Mouse (Mus musculus): ENCODE results near the gene Lin7c.

Gene Lin7c

GRCm38 (mm10) chr2:109942810-109943570 lies 52.3 kb downstream of the Lin7c start:
- DNase-seq (ENCODE audit: low spot score in 2 of 2): no peak

- no peak for DNase-seq (ENCODE audit: low spot score in 2 of 2)
Measured at GRCm38 (mm10) chr2:109944995-109945394, 54.3 kb downstream of the Lin7c start.

GRCm38 (mm10) chr2:109945532-109945931 lies 54.9 kb downstream of the Lin7c start:
- no peak for DNase-seq (ENCODE audit: low spot score in 2 of 2)

GRCm38 (mm10) chr2:109946426-109946825 lies 55.8 kb downstream of the Lin7c start:
- no peak for DNase-seq (ENCODE audit: low spot score in 2 of 2)

- no peak for DNase-seq (ENCODE audit: low spot score in 2 of 2)
Measured at GRCm38 (mm10) chr2:109949519-109949918, 58.9 kb downstream of the Lin7c start.

GRCm38 (mm10) chr2:109950311-109950710 lies 59.7 kb downstream of the Lin7c start:
- DNase-seq (ENCODE audit: low spot score in 2 of 2): no peak
